Mouse (Mus musculus): Measurements from ENCODE around the gene Usmg5.

DNA sequence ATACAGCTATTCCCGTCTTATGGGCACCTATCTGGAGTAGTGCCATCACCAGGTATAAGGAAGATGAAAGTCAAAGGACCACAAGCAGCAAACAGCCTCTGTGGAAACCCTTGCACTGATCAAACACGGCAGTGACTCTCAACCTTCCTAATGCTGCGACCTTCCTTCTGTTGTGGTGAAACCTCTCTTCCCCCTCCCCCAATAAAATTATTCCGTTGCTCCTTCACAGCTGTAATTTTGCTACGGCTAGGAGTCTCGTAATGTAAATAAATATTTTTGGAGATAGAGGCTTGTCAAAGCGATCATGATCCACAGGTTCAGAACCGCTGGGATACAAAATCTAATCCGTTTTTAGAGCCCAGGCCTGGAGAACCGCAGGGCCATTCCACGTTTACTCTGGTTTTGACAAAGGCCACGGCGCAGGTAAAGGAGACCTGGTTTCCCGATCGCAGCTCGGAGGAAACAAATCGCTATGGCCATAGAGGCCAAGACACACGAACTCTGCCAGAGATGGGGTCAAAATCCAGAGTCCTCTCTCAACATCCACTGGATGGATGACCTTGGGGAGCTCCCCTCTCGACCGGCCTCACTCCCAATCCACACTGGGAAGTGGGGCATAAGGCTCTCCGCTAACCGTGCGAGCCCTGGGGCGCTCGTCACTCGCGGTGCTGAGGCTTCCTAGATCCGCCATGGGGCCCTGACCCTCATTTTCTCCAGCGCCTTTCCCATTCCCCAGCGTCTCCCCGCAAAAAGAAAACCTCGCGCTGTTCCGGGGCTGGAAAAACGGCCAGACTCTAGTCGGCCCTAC, 525 bp downstream of the Usmg5 start:
- TF ChIP-seq CTCF (IDR thresholded peaks at IDR 0.05; ENCODE audit: control insufficient read depth, insufficient read depth, insufficient replicate concordance, low read depth, low read length) (no peak), POLR2A (IDR thresholded peaks at IDR 0.05; ENCODE audit: control insufficient read depth, low read depth, low read length) (no peak)
